Mouse (Mus musculus) limb, embryonic 11.5 days (tissue): ENCODE data around the gene St14. TPM values are rescaled to one million over a fixed set of nuclear protein-coding genes. Genes with fewer than 3 reads are reported as not detected.

Experiments
- ATAC-seq: fragments of 200-750 bp; cut with Nextera tagmentation; 2 replicates; pipeline ENCODE4 v1.8.0; 2017; ENCODE audit warnings: low read depth; ENCODE audit not compliant: insufficient number of reproducible peaks, low FRiP score, low TSS enrichment
- DNase-seq: peaks from one replicate; pipeline ENCODE4 v3.0.0-alpha.2; 2015; ENCODE audit warnings: low spot score
- H3K27ac ChIP-seq: fragments of 300-500 bp; sonication (generic); replicated peaks from 2 replicates; pipeline ENCODE4 v1.5.1; 2014; ENCODE audit warnings: low read depth, mild to moderate bottlenecking, low read length
- H3K27me3 ChIP-seq: fragments of 300-500 bp; sonication (generic); 2 replicates; pipeline ENCODE4 v1.6.1; 2014; ENCODE audit warnings: mild to moderate bottlenecking, low read length, mixed read lengths; ENCODE audit not compliant: control insufficient read depth, insufficient read depth
- H3K36me3 ChIP-seq: fragments of 300-500 bp; sonication (generic); 2 replicates; pipeline ENCODE4 v1.6.1; 2014; ENCODE audit warnings: mild to moderate bottlenecking, low read length, moderate library complexity, mixed read lengths; ENCODE audit not compliant: control insufficient read depth, insufficient read depth
- H3K4me1 ChIP-seq: fragments of 300-500 bp; sonication (generic); 2 replicates; pipeline ENCODE4 v1.6.1; 2014; ENCODE audit warnings: low read length, mixed read lengths; ENCODE audit not compliant: control insufficient read depth, insufficient read depth
- H3K4me2 ChIP-seq: fragments of 300-500 bp; sonication (generic); 2 replicates; pipeline ENCODE4 v1.6.1; 2014; ENCODE audit warnings: low read depth, mild to moderate bottlenecking, moderate library complexity; ENCODE audit not compliant: severe bottlenecking
- H3K4me3 ChIP-seq: fragments of 300-500 bp; sonication (generic); 2 replicates; pipeline ENCODE4 v1.5.1; 2014; ENCODE audit warnings: low read depth, low read length
- H3K9ac ChIP-seq: fragments of 300-500 bp; sonication (generic); 2 replicates; pipeline ENCODE4 v1.6.1; 2014; ENCODE audit warnings: mild to moderate bottlenecking, low read length
- H3K9me3 ChIP-seq: fragments of 300-500 bp; sonication (generic); 2 replicates; pipeline ENCODE4 v1.6.1; 2016; ENCODE audit warnings: low read length; ENCODE audit not compliant: control insufficient read depth
- WGBS: fragments of 180-500 bp; shearing (Covaris S2); extraction: QIAGEN DNeasy Blood & Tissue Kit; methylation state at CpG from one replicate; pipeline ENCODE4 v1.1.7; 2014; 5-methylcytosine and 5-hydroxymethylcytosine counted together
- polyA plus RNA-seq: library from polyadenylated mRNA; unstranded; fragments of >200 nt; fragmentation: Nextera tagmentation; extraction: Ambion mirVana; gene quantifications from 2 replicates; pipeline ENCODE4 v1.2.1, GENCODE M21; 2014

The St14 gene
- polyA plus RNA-seq, 1 experiment from 2014 or later = 6.8 TPM

DNA sequence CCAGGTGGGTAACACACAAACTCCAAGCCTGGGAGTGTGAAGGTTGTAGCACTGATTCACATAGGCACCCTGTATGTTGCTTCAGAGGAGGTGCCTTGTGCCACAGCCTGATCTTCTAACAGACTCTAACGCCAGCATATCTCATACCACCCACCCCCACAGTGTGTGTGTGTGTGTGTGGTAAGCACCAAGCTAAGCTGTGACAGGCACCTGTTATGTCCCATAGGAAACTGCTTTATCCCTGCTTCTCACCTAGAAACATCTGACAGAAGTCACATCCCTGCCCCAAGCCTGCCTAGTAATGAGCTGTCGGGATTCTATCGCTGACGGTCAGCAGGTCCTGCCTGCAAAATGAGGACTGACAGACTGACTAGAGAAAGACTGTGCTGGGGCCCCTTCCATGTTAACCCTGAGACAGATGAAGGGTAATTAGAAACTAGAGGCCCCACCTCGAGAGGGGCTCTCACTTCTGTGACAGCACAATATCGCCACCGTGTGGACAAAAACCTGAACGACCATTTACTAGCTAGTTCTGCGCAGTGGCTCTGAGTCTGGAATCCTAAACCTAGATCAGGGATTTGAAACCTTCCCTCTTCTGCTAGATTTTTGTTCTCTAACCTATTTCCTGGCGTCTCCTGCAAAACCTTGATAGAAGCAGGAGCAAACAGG is 45.4 kb downstream of the St14 start:
- no peaks in the 10 kb centered on the region for H3K9me3 ChIP-seq
- no peak overlapping the region for H3K9ac ChIP-seq
- H3K27me3 ChIP-seq = no peaks in the 10 kb centered on the region
- H3K4me3 ChIP-seq = no peak overlapping the region
- DNase-seq (peak; percentile 88), ATAC-seq (no peak)
- H3K36me3 ChIP-seq = no peaks in the 10 kb centered on the region
- H3K4me2 ChIP-seq = no peak overlapping the region
- 16% methylated on average over 10 of the region's 10 CpGs for WGBS
- no peaks in the 10 kb centered on the region for H3K4me1 ChIP-seq
- H3K27ac ChIP-seq = no peak overlapping the region

DNA sequence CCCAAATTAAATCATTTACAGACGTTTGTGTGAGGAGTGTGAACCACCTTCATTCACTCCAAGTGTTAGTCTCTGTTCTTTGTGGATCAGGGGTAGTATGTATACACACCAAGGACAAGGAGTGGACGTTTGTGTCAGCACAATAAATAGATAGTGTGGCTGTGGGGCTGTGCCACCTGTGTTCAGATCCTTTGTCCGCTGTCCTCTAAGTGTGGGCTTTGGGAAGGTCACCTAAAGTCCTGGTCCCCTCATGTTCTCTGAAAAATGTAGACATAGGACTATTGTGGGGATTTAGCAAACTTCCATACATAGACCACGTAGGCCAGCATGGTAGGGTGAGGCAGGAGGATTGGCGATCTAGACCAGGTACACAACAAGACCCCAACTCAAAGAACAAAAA is 46.1 kb downstream of the St14 start:
- H3K4me2 ChIP-seq = no peak overlapping the region
- no peak overlapping the region for H3K4me3 ChIP-seq
- H3K27ac ChIP-seq = no peak overlapping the region
- no peaks in the 10 kb centered on the region for H3K9me3 ChIP-seq
- no peak overlapping the region for H3K9ac ChIP-seq
- WGBS = 73% methylated on average over 5 of the region's 5 CpGs
- no peak for DNase-seq
- no peaks in the 10 kb centered on the region for H3K36me3 ChIP-seq
- no peaks in the 10 kb centered on the region for H3K4me1 ChIP-seq
- no peaks in the 10 kb centered on the region for H3K27me3 ChIP-seq
- ATAC-seq = no peak

GRCm38 (mm10) chr9:31082771-31083170 is 48.9 kb downstream of the St14 start:
- 78% methylated on average over 6 of the region's 6 CpGs for WGBS
- ATAC-seq = no peak
- Histone ChIP-seq H3K4me3 (no peak overlapping the region), H3K9me3 (no peaks in the 10 kb centered on the region), H3K9ac (no peak overlapping the region), H3K4me2 (no peak overlapping the region), H3K27me3 (no peaks in the 10 kb centered on the region), H3K36me3 (no peaks in the 10 kb centered on the region), H3K4me1 (no peaks in the 10 kb centered on the region), H3K27ac (no peak overlapping the region)
- peak; percentile 18 for DNase-seq

GRCm38 (mm10) chr9:31082054-31082666 is 49.5 kb downstream of the St14 start:
- H3K4me2 ChIP-seq = no peak overlapping the region; the same call in 1 of the 2 replicates
- H3K4me3 ChIP-seq = no peak overlapping the region
- peak; percentile 86 for DNase-seq
- no peak overlapping the region for H3K9ac ChIP-seq
- no peaks in the 10 kb centered on the region for H3K4me1 ChIP-seq
- H3K27ac ChIP-seq = no peak overlapping the region
- WGBS = 8% methylated on average over 15 of the region's 15 CpGs
- ATAC-seq = no peak
- H3K27me3 ChIP-seq = no peaks in the 10 kb centered on the region
- H3K9me3 ChIP-seq = no peaks in the 10 kb centered on the region
- no peaks in the 10 kb centered on the region for H3K36me3 ChIP-seq

- Histone ChIP-seq H3K9ac (no peak overlapping the region), H3K9me3 (no peaks in the 10 kb centered on the region), H3K36me3 (no peaks in the 10 kb centered on the region), H3K4me3 (no peak overlapping the region), H3K27me3 (no peaks in the 10 kb centered on the region), H3K4me1 (no peaks in the 10 kb centered on the region), H3K4me2 (no peak overlapping the region), H3K27ac (no peak overlapping the region)
- WGBS = 73% methylated on average over 6 of the region's 6 CpGs
- ATAC-seq = no peak
- DNase-seq = no peak
Measured at GRCm38 (mm10) chr9:31080726-31081125, 50.9 kb downstream of the St14 start.

GRCm38 (mm10) chr9:31074836-31075235 is 56.8 kb downstream of the St14 start:
- H3K4me3 ChIP-seq = no peak overlapping the region
- DNase-seq (no peak), ATAC-seq (no peak)
- no peak overlapping the region for H3K9ac ChIP-seq
- H3K36me3 ChIP-seq = no peaks in the 10 kb centered on the region
- whole genome bisulfite sequencing = 91% methylated on average over 10 of the region's 10 CpGs
- no peaks in the 10 kb centered on the region for H3K27me3 ChIP-seq
- no peaks in the 10 kb centered on the region for H3K4me1 ChIP-seq
- no peaks in the 10 kb centered on the region for H3K9me3 ChIP-seq
- H3K4me2 ChIP-seq = no peak overlapping the region
- no peak overlapping the region for H3K27ac ChIP-seq

DNA sequence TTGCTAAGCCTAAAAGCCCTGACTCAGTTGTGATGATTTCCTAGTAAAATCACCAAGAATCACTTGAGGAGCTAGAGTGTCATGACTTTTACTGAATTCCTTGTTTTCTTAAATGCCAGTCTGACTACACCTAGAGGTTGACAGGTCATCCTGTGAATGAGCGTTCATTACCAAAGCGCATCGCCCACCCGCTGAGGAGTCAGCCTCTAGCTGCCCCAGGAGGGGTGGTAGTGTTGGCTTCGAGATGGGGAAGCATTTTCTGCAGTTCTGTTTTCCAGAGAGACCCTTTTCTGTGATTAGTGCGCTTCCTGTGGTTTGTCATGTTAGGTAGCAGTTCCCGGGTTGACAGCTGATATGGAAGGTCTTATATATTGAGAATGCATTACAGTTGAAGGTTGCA is 57.9 kb downstream of the St14 start:
- Histone ChIP-seq H3K9ac (no peak overlapping the region), H3K4me3 (no peak overlapping the region), H3K9me3 (no peaks in the 10 kb centered on the region), H3K4me1 (no peaks in the 10 kb centered on the region), H3K36me3 (no peaks in the 10 kb centered on the region), H3K4me2 (no peak overlapping the region), H3K27me3 (no peaks in the 10 kb centered on the region), H3K27ac (no peak overlapping the region)
- ATAC-seq (no peak), DNase-seq (no peak)
- 77% methylated on average over 7 of the region's 7 CpGs for WGBS

- DNase-seq (no peak), ATAC-seq (no peak)
- Histone ChIP-seq H3K4me2 (no peak overlapping the region), H3K36me3 (no peaks in the 10 kb centered on the region), H3K4me1 (no peaks in the 10 kb centered on the region), H3K9me3 (no peaks in the 10 kb centered on the region), H3K27me3 (no peaks in the 10 kb centered on the region), H3K4me3 (no peak overlapping the region), H3K9ac (no peak overlapping the region), H3K27ac (no peak overlapping the region)
- WGBS = 89% methylated on average over 5 of the region's 5 CpGs
Measured at GRCm38 (mm10) chr9:31072256-31072655, 59.4 kb downstream of the St14 start.

DNA sequence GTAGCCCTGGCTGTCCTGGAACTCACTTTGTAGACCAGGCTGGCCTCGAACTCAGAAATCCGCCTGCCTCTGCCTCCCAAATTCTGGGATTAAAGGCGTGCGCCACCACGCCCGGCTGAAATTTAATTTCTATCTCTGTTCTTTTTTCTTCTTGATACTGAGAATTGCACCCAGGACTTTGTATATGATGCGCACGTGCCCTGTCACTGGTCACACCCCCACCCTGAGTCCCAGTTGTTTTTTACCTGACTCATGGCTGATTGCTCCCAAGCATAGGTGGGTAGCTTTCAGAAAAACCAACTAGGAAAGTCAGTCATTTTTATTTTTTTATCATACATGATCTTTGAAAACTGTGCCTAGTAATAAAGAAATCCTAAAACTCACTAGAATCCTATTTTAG is 60.9 kb downstream of the St14 start:
- Histone ChIP-seq H3K4me1 (no peaks in the 10 kb centered on the region), H3K27me3 (no peaks in the 10 kb centered on the region), H3K4me2 (no peak overlapping the region), H3K4me3 (no peak overlapping the region), H3K27ac (no peak overlapping the region), H3K36me3 (no peaks in the 10 kb centered on the region), H3K9ac (no peak overlapping the region), H3K9me3 (no peaks in the 10 kb centered on the region)
- ATAC-seq = no peak
- no peak for DNase-seq
- WGBS = 97% methylated on average over 8 of the region's 8 CpGs
